Mouse (Mus musculus): ENCODE results near the gene Crygn.

Crygn gene

DNA sequence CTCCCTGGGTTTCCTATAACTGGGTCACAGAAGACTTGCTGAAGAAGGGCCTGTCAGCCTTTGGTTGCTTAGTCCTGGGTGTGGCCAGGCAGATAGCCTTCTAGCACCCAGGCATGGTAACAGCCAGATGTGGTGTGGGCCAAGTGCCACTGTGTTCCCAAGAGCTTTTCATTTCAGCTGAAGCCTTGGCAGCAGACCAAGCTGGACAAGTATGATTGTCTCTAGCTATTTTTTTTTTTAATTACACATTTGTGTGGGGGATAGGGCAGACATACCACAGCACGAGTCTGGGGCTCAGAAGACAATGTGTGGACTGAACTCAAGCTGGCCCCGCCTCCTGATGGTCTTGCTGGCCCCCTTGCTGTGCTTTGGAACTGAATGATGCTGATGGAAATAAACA, 47.8 kb downstream of the Crygn start:
- DNase-seq (ENCODE audit: low spot score in 2 of 2), result no peak

GRCm38 (mm10) chr5:24704615-24705014, 53.2 kb downstream of the Crygn start:
- DNase-seq (ENCODE audit: low spot score in 2 of 2), result no peak

- no peak for DNase-seq (ENCODE audit: low spot score in 2 of 2)
Measured at GRCm38 (mm10) chr5:24701271-24701670, 56.5 kb downstream of the Crygn start.
